Mouse (Mus musculus): ENCODE results near the gene Col25a1. TPM values are rescaled to one million over a fixed set of nuclear protein-coding genes. Genes with fewer than 3 reads are reported as not detected.

Gene Col25a1
- 0.24 TPM for polyA plus RNA-seq (2017; shearing (Covaris generic))

DNA sequence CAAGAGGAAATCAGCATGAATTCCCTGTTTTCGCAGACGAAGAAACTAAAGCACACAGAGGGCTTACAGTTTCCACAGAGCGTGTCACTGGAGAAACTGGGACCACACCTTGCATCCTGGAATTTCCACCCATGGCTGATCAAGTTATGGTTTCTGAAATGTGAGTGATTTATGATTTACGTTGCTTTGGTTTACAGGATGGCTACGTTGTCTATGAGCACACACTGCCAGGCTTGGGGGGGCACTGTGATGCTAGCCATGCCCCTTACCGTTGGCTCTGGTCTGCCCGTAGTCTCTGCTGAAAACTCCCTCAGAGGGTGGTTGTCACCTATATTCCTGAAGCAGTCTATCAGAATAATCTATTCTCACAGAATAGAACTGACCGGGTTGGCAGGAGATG is at the start of gene Col25a1:
Gene Col25a1 (plus strand): TSS at position 301 of the 400 bp plus-strand sequence.

DNA sequence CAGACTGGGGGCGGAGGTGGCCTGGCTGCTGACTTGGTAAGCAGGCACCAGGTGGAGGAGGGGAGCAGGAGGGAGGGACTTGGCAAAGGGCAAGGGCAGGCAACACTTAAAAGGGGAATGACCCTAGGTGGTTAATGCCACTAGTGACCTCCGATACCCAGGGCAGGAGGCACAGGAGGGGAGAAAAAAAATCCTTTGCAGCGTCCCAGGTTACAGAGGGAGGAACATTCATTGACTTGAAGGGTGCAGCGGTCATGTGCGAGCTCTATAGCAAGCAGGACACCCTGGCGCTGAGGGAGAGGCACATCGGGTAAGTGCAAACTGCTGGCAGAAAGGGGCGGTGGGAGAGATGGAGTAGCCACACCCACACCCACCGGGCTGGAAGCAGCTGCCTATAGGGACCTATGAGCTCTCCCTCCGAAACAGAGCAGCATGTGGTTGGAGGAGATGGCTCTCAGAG is 486.2 kb downstream of the Col25a1 start, which contains the start of gene Etnppl:
Gene Etnppl (plus strand): TSS at position 10 of the 460 bp plus-strand sequence.

Other genes with a start within 250 kb of the Col25a1 start
- gene Casp6, start 230.1 kb upstream of the Col25a1 start, polyA plus RNA-seq (2017; shearing (Covaris generic)), result 20.9 TPM
- 7.5 TPM for gene Mcub, start 161.3 kb upstream of the Col25a1 start, polyA plus RNA-seq (2017; shearing (Covaris generic))
- 61.1 TPM for gene Sec24b, start 69.9 kb upstream of the Col25a1 start, polyA plus RNA-seq (2017; shearing (Covaris generic))

All from effector memory CD4-positive, alpha-beta T cell, adult 5 months (primary cell).